Mouse (Mus musculus) liver, adult (tissue): ENCODE measurements around the gene Grtp1.

Source experiments
- GATA4 ChIP-seq: IDR thresholded peaks from 2 replicates; pipeline ENCODE4 v1.6.1; 2014; ENCODE audit warnings: mild to moderate bottlenecking, low read length; ENCODE audit not compliant: insufficient replicate concordance

The Grtp1 gene

GRCm38 (mm10) chr8:13200301-13201012 is at the start of gene Grtp1:
Gene Grtp1 (minus strand): TSS chr8:13200620.
- no peak for TF ChIP-seq GATA4

- TF ChIP-seq GATA4: no peak
Observed at GRCm38 (mm10) chr8:13244343-13244880, 44.0 kb upstream of the Grtp1 start.

- TF ChIP-seq GATA4: no peak
Observed at GRCm38 (mm10) chr8:13242985-13243870, 42.8 kb upstream of the Grtp1 start.

GRCm38 (mm10) chr8:13240691-13241090 is 40.3 kb upstream of the Grtp1 start:
- no peak for TF ChIP-seq GATA4

GRCm38 (mm10) chr8:13240055-13240454 is 39.6 kb upstream of the Grtp1 start:
- no peak for TF ChIP-seq GATA4

- TF ChIP-seq GATA4: no peak
Observed at GRCm38 (mm10) chr8:13234803-13235202, 34.4 kb upstream of the Grtp1 start.

GRCm38 (mm10) chr8:13230471-13230870 is 30.1 kb upstream of the Grtp1 start:
- TF ChIP-seq GATA4: no peak

GRCm38 (mm10) chr8:13229802-13230201 is 29.4 kb upstream of the Grtp1 start:
- no peak for TF ChIP-seq GATA4

- TF ChIP-seq GATA4: no peak
Observed at GRCm38 (mm10) chr8:13228923-13229610, 28.6 kb upstream of the Grtp1 start.

- TF ChIP-seq GATA4: no peak
Observed at GRCm38 (mm10) chr8:13227184-13227583, 26.8 kb upstream of the Grtp1 start.

- no peak for TF ChIP-seq GATA4
Observed at GRCm38 (mm10) chr8:13226288-13226687, 25.9 kb upstream of the Grtp1 start.

- TF ChIP-seq GATA4: no peak
Observed at GRCm38 (mm10) chr8:13224426-13224825, 24.0 kb upstream of the Grtp1 start.

GRCm38 (mm10) chr8:13218441-13218840 is 18.0 kb upstream of the Grtp1 start:
- no peak for TF ChIP-seq GATA4

GRCm38 (mm10) chr8:13217986-13218385 is 17.6 kb upstream of the Grtp1 start:
- no peak for TF ChIP-seq GATA4

- TF ChIP-seq GATA4: no peak
Observed at GRCm38 (mm10) chr8:13217093-13217492, 16.7 kb upstream of the Grtp1 start.
